Mouse (Mus musculus) thymus, postnatal 36 days (tissue): ENCODE measurements at regions not wholly inside any gene's neighbourhood (a gene's known extent, or its start where the extent isn't known, plus 50 kb on each side); places are given as distances from the start of the nearest gene placed in this dataset.
"Not testable (repeated sequence)": the region's sequence is repeated elsewhere in the genome, so short reads cannot be mapped to it uniquely, and the experiment has no call there.

ENCODE experiments used
- DNase-seq, 2 experiments: peaks; one replicate each; pipeline ENCODE4 v3.0.0; 2022; ENCODE audit warnings: mixed read lengths in 2 of 2

GRCm38 (mm10) chr14:114485781-114486180 is 606.2 kb upstream of the Gpc5 start:
- DNase-seq, result no peak

DNA sequence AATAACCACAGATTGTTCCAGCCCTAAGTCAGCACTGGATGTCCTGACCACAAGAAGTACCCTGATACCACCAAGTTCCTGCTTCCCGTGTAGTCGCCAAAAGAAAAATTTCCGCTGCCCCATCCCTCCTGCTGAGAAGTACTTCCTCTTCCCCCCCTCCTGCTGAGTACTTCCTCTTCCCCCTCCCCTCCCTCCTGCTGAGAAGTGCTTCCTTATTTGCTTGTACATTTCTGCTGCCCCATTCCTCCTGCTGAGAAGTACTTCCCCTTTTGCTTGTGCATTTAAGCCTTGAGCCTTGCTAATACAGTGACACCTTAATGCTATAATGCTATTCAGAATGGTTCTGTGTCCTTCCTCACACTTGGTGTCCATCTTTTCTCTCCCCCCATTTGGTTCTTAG is 598.6 kb upstream of the Gpc5 start:
- not testable (repeated sequence) for DNase-seq

DNA sequence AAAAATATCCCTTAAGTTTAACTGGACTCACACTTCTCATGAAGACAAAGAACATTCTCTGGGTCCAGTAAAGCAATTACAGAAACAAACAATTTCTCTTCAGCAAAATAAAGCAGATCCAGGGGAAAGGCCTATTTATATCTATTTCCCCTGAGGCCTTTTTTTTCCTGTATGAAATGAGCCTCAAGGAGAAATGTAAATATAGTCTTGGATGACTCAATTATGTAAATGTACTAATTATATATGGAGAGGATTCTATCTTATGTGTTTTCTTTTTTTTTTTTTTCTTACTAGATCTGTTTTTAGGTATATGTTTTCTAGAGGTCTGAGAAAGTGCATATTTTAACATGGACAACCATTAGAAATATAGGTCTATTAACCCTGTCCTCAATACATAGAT is 587.0 kb upstream of the Gpc5 start:
- no peak for DNase-seq

DNA sequence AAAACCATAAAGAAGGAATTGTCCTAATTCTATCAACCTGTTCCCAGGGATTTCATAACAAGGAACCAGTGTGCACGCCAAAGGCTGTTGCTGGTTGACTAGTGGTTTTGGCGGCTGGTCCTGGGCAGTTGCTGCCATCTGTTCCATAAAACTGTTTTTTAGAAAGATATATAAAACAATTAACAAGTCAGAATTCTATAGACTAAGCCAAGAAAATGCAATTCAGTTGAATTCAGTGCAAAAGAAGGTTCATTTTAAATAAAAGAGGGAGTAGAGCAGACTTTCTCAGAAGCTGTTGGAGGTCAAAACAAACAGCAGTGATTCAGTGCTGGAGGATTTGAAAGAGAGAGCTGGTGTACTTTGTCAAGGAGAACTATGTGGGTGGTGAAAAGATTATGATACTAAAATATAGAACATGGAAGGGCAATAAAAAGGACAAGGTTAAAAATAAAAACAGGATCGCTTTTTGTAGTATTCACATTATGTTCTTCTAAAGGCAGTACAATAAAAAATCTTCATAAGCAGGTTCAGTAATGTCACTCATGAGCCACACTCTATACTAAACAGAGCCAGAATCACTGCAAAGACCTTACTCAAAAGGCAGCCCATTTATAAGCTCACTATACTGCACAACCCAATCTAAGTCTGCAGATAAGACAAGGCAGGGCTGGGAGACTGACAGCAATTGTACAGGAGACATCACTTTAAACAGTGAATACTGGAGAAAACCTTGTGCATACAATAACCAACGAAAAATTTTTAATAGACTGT is 543.9 kb upstream of the Gpc5 start:
- no peak for DNase-seq

GRCm38 (mm10) chr14:114549101-114549500 is 542.9 kb upstream of the Gpc5 start:
- DNase-seq, result no peak

- no peak for DNase-seq
Measured at GRCm38 (mm10) chr14:114566411-114567030, 525.5 kb upstream of the Gpc5 start.

- no peak for DNase-seq
Measured at GRCm38 (mm10) chr14:114567673-114568309, 524.2 kb upstream of the Gpc5 start.

GRCm38 (mm10) chr14:114587367-114588064 is 504.5 kb upstream of the Gpc5 start:
- no peak for DNase-seq

GRCm38 (mm10) chr14:114609296-114609695 is 482.7 kb upstream of the Gpc5 start:
- DNase-seq, result no peak

DNA sequence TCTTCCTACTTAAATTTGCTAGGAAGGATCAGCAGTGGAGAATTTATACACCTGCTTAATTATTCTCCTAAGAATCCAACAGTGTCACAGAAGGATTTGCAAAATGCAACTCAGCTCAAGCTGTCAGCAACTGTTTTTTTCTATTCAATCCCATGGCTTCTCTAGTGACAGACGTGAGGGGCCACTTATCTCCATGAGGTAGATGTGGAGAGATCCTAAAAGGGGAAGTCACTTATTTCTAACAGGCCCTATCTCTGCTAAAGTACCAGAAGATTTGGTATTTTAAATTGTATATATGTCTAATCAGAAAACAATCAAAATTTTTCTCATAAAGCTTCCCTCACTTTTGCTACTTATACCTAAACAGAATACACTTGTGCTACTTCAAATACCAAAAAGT is 479.6 kb upstream of the Gpc5 start:
- no peak for DNase-seq

- DNase-seq, result no peak
Measured at GRCm38 (mm10) chr14:114656636-114657035, 435.4 kb upstream of the Gpc5 start.

DNA sequence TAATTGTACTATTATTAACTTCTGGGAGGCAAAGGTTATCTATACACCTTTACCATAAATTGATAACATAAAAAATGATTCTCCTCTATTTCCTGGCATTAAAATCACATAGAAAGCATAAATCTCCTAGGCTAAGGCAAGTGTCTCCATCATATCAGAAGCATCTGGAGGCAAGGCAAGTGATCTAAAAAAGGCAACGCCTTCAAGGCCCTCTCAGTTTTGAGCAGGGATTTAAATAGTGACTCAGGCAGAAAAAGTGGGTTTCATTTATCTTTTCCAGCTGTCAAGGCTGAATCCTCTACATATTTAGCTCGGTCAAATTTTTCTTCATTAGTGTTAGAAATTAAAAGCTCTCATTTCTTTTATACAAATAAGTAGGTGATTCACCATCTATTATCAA is 430.0 kb upstream of the Gpc5 start:
- no peak for DNase-seq

DNA sequence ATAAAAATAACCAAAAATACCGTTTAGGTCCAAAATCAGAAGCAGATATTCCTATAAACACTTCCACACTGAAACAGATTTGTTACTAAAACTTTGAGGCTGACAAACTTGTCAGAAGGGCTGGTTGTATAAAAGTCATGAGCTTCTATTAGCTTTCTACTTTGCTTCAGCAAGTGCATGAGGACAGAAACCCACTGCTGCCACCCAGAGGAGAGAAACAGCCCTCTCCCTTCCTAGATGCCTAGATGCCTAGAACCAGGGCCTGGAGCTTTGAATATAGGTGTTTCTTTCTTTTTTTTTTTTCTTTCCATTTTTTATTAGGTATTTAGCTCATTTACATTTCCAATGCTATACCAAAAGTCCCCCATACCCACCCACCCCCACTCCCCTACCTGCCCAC is 406.9 kb upstream of the Gpc5 start:
- no peak for DNase-seq

DNA sequence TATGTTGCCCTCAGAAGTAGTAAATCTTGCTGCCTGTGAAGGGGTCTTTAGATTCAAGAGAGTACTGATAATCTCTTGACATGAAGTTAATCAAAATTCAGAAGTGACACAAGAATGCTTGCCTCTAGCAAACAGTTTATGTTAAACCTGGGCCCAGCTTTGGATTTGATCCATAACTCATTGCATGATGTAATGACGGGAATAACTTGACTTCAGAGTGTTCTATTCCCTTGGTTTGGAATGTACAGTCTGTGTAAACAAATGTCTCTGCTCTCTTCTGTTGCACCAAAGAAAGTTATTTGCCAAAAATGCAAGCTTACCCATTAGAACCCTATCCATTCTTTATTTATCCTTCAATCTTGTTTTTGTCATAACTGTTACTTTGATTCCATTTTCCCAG is 397.1 kb upstream of the Gpc5 start:
- no peak for DNase-seq

- DNase-seq, result no peak
Measured at GRCm38 (mm10) chr14:114697543-114697942, 394.5 kb upstream of the Gpc5 start.

- no peak for DNase-seq
Measured at GRCm38 (mm10) chr14:114723080-114723479, 368.9 kb upstream of the Gpc5 start.

DNA sequence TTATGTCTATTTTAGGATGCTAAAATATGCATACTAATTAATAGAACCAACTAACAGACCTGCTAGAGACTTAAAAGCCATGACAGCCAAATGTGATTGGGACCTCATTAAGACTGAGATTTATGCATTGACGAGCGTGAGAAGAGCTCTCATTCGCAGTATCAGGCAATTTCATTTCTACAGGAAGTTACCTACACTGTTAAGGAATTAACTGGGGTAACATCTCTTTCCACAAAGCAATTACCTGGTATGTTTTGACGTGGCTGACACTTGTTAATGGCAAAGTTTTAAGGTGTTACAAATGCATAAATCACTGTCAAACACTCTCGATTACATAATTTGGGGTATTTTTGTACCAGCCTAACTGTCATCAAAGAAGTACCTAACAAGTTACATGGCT is 324.7 kb upstream of the Gpc5 start:
- DNase-seq, result no peak

DNA sequence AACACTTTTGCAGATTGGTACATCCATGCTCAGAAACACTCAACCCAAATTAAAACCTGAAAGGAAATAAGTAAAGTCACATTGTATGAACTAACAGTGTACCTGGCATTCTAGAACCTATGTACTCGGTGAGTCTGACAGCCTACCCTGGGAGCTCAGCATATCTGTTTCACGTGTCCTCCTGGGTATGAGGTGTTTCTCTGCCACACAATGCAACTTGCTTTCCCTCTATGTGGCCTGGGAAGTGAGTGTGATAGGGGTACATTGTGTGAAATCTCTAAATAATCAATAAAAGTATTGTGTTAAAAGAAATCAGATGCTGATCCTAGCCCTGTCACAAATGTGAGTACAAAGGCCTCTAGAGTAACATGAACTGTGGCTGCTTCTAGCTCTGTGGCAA is 315.3 kb upstream of the Gpc5 start:
- DNase-seq, result no peak

- no peak for DNase-seq
Measured at GRCm38 (mm10) chr14:114781821-114782220, 310.2 kb upstream of the Gpc5 start.

GRCm38 (mm10) chr14:114790946-114791830 is 300.8 kb upstream of the Gpc5 start:
- peak; percentile 12 to 13 for DNase-seq

- DNase-seq, result no peak
Measured at GRCm38 (mm10) chr14:114791831-114792224, 300.2 kb upstream of the Gpc5 start.

DNA sequence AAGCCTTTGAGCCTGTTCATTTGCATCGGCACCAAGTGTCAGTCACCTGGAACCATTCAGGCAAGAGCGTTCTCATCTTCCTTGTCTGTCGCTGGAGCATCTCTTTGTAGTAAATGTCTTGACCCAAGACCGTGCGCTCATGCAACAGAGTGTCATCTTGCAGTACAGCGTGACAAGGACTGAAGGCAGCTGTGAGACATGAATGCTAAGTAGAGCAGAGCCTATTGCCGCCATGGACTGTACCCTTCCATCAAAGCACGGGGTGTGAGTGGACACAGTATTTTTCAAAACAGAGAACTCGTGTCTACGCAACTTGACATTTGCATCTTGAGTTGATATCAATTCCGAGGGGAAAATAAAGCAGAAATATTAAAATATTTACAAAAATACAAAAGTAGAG is 287.4 kb upstream of the Gpc5 start:
- no peak for DNase-seq

DNA sequence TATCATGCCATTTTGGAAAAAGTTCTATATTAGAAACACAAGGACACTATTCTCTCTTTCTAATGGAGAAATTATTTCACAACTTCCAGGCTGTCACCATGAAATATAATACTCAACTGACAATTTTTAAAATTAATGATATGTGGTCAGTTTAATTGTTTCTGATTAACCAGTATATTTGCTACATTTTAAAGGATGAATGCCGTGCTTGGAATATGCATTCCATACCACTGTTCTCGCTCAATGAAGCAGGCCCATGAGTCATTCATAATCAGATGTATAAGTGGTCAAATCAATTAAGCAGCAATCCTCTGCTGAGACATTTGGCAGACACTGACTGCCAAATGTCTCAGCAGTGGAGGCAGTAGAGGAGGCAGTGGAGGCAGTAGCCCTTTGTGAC is 283.4 kb upstream of the Gpc5 start:
- DNase-seq, result no peak
